Mouse (Mus musculus): ENCODE measurements around the gene Rbx1. TPM values are rescaled to one million over a fixed set of nuclear protein-coding genes. Genes with fewer than 3 reads are reported as not detected.
"Not testable (repeated sequence)": the region's sequence is repeated elsewhere in the genome, so short reads cannot be mapped to it uniquely, and the experiment has no call there.

Gene Rbx1
- polyA plus RNA-seq (2016; fragmentation: Nextera tagmentation; extraction: Ambion mirVana), result 622 and 639 TPM in 2 replicates

DNA sequence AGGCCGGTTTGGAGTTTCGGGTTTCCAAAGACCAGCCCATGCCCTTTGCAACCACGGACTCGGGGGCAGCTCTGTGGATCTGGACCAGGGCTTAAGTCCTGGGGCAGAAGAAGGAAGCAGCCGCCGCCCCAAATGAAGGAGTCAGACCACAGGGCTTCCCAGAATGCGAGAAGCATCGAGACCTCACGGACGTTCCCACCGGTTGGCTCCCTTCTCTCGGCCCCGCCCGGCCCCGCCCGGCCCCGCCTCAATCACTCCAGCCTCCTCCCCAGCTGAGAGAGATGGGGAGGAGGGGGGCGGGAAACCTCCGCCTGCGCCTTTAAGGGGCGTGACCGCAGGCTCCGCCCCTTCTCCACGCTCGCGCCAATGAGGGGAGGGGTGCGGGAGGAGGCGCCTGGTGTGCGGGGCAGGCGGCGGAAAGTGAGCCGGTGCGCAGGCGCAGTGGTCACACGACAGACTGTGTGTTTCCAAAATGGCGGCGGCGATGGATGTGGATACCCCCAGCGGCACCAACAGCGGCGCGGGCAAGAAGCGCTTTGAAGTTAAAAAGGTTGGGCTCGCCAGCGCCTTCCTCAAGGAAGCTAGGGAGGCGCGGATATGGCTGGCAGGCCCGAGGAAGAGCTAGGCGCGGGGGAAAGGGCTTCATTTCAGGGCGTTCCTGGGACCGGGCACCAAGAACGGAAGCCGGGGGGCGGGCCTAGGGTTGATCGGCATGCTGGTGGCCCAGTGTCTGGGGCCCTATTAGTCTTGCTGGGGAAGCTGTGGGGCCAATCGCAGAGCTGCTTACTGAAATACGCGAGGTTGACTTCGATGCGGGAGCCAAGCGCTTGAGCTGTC lies at the start of gene Rbx1:
Gene Rbx1 (plus strand): TSS at position 396 of the 837 bp plus-strand sequence.
- Histone ChIP-seq H3K27ac (peak within 1 kb of the TSS; percentile 95), H3K27me3 (ENCODE audit: insufficient read depth, poor library complexity, severe bottlenecking) (no peaks in the 10 kb centered on the region), H3K9me3 (peaks cover 11% of the 10 kb centered on the region; the same call in 1 of the 2 replicates), H3K36me3 (peaks cover 31% of the 10 kb centered on the region), H3K4me1 (replicated peaks) (peaks cover 22% of the 10 kb centered on the region), H3K4me3 (peak within 1 kb of the TSS; percentile 76)
- DNase-seq (ENCODE audit: low spot score), result peak; percentile 99
- 1% methylated on average over 62 of the region's 62 CpGs for WGBS

DNA sequence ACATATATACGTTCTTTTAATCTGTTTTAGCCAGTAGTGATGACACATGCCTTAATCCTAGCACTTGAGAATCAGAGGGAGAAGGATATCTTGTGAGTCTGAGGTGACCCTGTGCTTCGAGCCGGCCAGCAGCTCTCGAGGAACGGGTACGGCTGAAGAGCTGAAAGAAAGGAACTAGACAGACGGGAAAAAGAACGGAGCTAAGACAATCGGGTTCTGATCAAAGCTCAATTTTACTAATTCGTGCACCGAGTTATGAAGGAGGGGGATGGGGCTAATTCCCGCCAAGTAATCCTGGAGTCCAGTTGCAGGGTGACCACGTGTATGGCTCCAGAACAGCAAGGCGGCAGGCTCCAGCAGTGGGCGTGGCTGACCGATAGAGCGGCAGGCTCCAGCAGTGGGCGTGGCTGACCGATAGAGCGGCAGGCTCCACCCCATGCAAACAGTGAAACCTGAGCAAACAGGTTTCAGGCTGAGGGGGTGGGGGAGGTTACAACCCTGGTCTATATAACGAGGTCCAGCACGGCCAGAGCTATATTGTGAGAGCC lies 49.3 kb upstream of the Rbx1 start:
- 13% methylated on average over 22 of the region's 22 CpGs for WGBS
- peak; percentile 73 for DNase-seq (ENCODE audit: low spot score)
- not testable (repeated sequence) for H3K27me3 ChIP-seq (ENCODE audit: insufficient read depth, poor library complexity, severe bottlenecking); H3K36me3 ChIP-seq; H3K9me3 ChIP-seq; H3K4me1 ChIP-seq (replicated peaks)
- peak overlapping the region; percentile 40 for H3K27ac ChIP-seq
- peak overlapping the region; percentile 31 for H3K4me3 ChIP-seq

GRCm38 (mm10) chr15:81418065-81418464 lies 48.0 kb upstream of the Rbx1 start:
- Histone ChIP-seq H3K27ac (no peak overlapping the region), H3K4me1 (replicated peaks) (peaks cover 7% of the 10 kb centered on the region), H3K36me3 (peaks cover 10% of the 10 kb centered on the region; the same call in 1 of the 2 replicates), H3K4me3 (no peak overlapping the region), H3K27me3 (ENCODE audit: insufficient read depth, poor library complexity, severe bottlenecking) (no peaks in the 10 kb centered on the region), H3K9me3 (no peaks in the 10 kb centered on the region)
- DNase-seq (ENCODE audit: low spot score), result no peak
- 84% methylated on average over 4 of the region's 4 CpGs for WGBS

- H3K4me3 ChIP-seq, result no peak overlapping the region
- H3K36me3 ChIP-seq, result peaks cover 8% of the 10 kb centered on the region
- no peaks in the 10 kb centered on the region for H3K9me3 ChIP-seq
- H3K27ac ChIP-seq, result no peak overlapping the region
- WGBS, result 89% methylated on average over 1 of the region's 1 CpGs
- H3K4me1 ChIP-seq (replicated peaks), result peaks cover 7% of the 10 kb centered on the region
- H3K27me3 ChIP-seq (ENCODE audit: insufficient read depth, poor library complexity, severe bottlenecking), result no peaks in the 10 kb centered on the region
- DNase-seq (ENCODE audit: low spot score), result no peak
Observed at GRCm38 (mm10) chr15:81421454-81421853, 44.6 kb upstream of the Rbx1 start.

GRCm38 (mm10) chr15:81422156-81422681 lies 43.9 kb upstream of the Rbx1 start:
- Histone ChIP-seq H3K36me3 (peaks cover 10% of the 10 kb centered on the region), H3K9me3 (no peaks in the 10 kb centered on the region), H3K4me3 (no peak overlapping the region), H3K27ac (no peak overlapping the region), H3K27me3 (ENCODE audit: insufficient read depth, poor library complexity, severe bottlenecking) (no peaks in the 10 kb centered on the region), H3K4me1 (replicated peaks) (no peaks in the 10 kb centered on the region)
- 90% methylated on average over 7 of the region's 7 CpGs for WGBS
- DNase-seq (ENCODE audit: low spot score), result no peak

DNA sequence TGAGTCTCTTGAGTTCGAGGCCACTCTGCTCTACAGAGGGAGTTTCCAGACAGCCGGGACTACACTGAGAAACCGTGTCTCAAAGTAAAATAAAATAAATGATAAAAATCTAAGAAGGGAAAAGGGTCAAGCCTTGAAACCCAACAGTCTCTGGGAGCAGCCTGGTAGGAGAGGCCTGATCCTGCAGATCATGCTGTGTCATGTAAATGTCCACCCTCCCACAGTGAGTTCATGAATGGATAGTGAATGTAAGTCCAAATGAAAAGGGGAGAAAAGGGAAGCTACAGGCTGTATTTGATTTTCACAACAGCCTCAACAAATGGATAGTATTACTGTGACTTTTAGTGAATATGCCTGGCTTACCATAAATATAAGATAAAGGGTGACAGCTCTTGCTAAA lies 40.8 kb upstream of the Rbx1 start:
- Histone ChIP-seq H3K27me3 (ENCODE audit: insufficient read depth, poor library complexity, severe bottlenecking) (no peaks in the 10 kb centered on the region), H3K4me1 (replicated peaks) (no peaks in the 10 kb centered on the region), H3K9me3 (no peaks in the 10 kb centered on the region), H3K27ac (no peak overlapping the region), H3K36me3 (peaks cover 24% of the 10 kb centered on the region), H3K4me3 (no peak overlapping the region)
- WGBS, result 82% methylated on average over 3 of the region's 3 CpGs
- no peak for DNase-seq (ENCODE audit: low spot score)

DNA sequence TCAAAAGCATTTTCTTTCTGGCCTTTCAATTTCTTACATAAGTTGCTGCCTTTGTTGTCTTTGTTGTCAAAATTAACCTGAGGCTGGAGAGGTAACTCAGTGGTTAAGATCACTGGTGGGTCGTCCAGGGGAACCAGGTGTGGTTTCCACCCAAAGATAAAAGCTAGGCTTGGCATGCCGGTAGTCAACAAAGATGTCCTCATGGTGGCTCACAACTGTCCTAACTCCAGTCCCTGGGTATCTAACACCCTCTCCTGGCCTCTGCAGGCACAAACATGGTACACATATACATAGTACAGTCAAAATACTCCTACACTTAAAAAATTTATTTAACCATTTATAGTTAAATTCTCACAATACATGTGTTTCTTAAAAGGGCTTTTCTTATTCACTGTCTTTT lies 38.1 kb upstream of the Rbx1 start:
- Histone ChIP-seq H3K27me3 (ENCODE audit: insufficient read depth, poor library complexity, severe bottlenecking) (no peaks in the 10 kb centered on the region), H3K27ac (no peak overlapping the region), H3K4me1 (replicated peaks) (no peaks in the 10 kb centered on the region), H3K36me3 (peaks cover 46% of the 10 kb centered on the region), H3K4me3 (no peak overlapping the region), H3K9me3 (no peaks in the 10 kb centered on the region)
- WGBS, result 95% methylated on average over 2 of the region's 2 CpGs
- DNase-seq (ENCODE audit: low spot score), result no peak

DNA sequence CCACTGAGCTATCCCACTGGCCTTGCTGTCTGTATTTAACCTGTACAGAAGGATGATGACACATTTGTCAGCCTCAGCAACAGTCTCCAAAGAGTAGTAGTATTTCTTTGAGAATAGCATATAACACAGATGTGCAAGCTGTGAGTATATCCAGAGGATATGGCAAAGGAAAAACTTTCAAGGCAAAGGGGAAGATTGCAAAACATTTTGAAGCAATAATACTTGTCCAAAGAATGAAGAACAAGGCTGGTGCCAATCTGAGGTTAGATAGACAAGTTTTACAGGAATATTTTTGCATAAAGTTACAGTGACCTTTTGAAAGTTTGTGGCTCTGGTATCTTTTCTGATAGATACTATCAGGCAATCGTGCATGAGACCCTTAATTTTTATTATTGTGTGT lies 34.9 kb upstream of the Rbx1 start:
- H3K9me3 ChIP-seq, result no peaks in the 10 kb centered on the region
- no peaks in the 10 kb centered on the region for H3K27me3 ChIP-seq (ENCODE audit: insufficient read depth, poor library complexity, severe bottlenecking)
- no peaks in the 10 kb centered on the region for H3K4me1 ChIP-seq (replicated peaks)
- H3K36me3 ChIP-seq, result peaks cover 51% of the 10 kb centered on the region
- 93% methylated on average over 1 of the region's 1 CpGs for WGBS
- DNase-seq (ENCODE audit: low spot score), result no peak
- H3K27ac ChIP-seq, result no peak overlapping the region
- no peak overlapping the region for H3K4me3 ChIP-seq

DNA sequence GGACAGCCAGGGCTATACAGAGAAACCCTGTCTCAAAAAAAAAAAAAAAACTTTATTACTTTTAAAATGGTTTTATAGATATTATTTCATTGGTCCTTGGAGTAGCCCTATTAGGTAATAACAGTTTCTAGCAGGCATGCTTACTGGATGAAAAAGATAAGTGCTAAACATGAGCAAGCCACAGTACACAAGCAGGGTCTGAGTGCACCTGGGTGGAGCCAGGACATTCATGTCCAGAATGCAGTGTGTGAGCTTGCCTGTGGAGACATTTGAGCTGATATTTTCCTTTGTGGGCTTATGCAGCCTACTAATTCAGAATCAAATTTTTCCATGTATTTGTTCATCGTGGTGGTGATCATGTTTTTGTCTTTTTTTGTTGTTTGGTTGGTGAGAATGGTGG lies 27.8 kb upstream of the Rbx1 start:
- Histone ChIP-seq H3K27me3 (ENCODE audit: insufficient read depth, poor library complexity, severe bottlenecking) (no peaks in the 10 kb centered on the region), H3K4me3 (no peak overlapping the region), H3K27ac (no peak overlapping the region), H3K9me3 (no peaks in the 10 kb centered on the region), H3K4me1 (replicated peaks) (no peaks in the 10 kb centered on the region), H3K36me3 (peaks cover 48% of the 10 kb centered on the region)
- DNase-seq (ENCODE audit: low spot score), result no peak
- 90% methylated on average over 1 of the region's 1 CpGs for WGBS

- H3K4me3 ChIP-seq, result no peak overlapping the region
- no peaks in the 10 kb centered on the region for H3K4me1 ChIP-seq (replicated peaks)
- no peak for DNase-seq (ENCODE audit: low spot score)
- no peaks in the 10 kb centered on the region for H3K9me3 ChIP-seq
- peaks cover 50% of the 10 kb centered on the region for H3K36me3 ChIP-seq
- no peaks in the 10 kb centered on the region for H3K27me3 ChIP-seq (ENCODE audit: insufficient read depth, poor library complexity, severe bottlenecking)
- no peak overlapping the region for H3K27ac ChIP-seq
Observed at GRCm38 (mm10) chr15:81439236-81439635, 26.9 kb upstream of the Rbx1 start.

DNA sequence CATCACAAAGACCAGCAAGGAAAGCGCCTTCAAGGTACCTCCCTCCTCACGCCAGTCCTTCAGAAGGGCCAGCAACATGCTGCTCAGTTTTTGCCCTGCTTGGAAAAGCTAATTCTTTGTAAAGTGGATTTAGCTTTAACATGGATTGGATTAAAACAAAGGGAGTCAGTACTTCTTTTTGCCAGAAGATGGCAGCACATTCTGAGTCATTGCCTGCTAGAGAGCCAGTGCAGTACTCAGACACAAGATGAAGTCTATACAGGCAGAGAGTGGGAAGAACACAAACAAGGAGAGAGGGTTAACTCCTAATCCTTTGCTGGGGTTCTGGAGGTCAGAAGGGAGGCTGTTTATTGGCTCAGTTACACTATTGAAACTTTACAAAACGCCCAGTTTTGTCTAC lies 17.6 kb upstream of the Rbx1 start:
- Histone ChIP-seq H3K27ac (no peak overlapping the region), H3K27me3 (ENCODE audit: insufficient read depth, poor library complexity, severe bottlenecking) (no peaks in the 10 kb centered on the region), H3K4me1 (replicated peaks) (no peaks in the 10 kb centered on the region), H3K36me3 (peaks cover 58% of the 10 kb centered on the region), H3K4me3 (no peak overlapping the region), H3K9me3 (no peaks in the 10 kb centered on the region)
- DNase-seq (ENCODE audit: low spot score), result peak; percentile 42
- WGBS, result 58% methylated on average over 3 of the region's 3 CpGs

- Histone ChIP-seq H3K4me3 (no peak overlapping the region), H3K27ac (no peak overlapping the region), H3K9me3 (peaks cover 11% of the 10 kb centered on the region; the same call in 1 of the 2 replicates), H3K36me3 (peaks cover 14% of the 10 kb centered on the region), H3K27me3 (ENCODE audit: insufficient read depth, poor library complexity, severe bottlenecking) (no peaks in the 10 kb centered on the region), H3K4me1 (replicated peaks) (peaks cover 8% of the 10 kb centered on the region)
- 83% methylated on average over 7 of the region's 7 CpGs for WGBS
- DNase-seq (ENCODE audit: low spot score), result no peak
Observed at GRCm38 (mm10) chr15:81461523-81461922, 4.6 kb upstream of the Rbx1 start.

DNA sequence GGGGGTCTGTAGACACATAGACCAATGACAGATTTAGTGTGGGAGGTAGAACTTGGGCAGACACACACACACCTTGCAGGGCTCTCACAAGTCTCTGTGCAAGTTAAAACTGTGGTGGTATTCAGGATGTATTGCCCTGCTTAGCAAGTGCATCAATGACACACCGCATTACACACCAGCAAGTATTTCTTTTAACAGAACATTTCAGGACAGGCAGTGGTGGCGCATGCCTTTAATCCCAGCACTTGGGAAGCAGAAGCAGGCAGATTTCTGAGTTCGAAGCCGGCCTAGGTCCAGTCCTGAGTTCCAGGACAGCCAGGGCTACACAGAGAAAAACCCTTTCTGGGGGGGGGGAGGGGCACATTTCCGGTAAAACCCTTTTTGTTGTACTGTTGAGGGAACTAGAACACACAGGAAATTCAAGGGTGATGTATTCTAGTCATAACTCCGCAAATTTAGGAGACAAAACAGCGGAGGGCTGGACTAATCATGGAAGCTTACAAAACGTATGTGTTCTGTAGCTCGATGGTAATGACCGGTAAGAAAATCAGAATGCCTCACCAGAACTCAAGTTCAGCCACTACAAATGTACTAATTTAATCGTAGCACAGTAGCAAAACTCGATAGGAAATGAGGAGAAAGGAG lies 958 bp upstream of the Rbx1 start:
- Histone ChIP-seq H3K36me3 (peaks cover 24% of the 10 kb centered on the region), H3K4me3 (peak overlapping the region; percentile 76), H3K4me1 (replicated peaks) (peaks cover 22% of the 10 kb centered on the region), H3K9me3 (peaks cover 11% of the 10 kb centered on the region; the same call in 1 of the 2 replicates), H3K27ac (peak overlapping the region; percentile 95), H3K27me3 (ENCODE audit: insufficient read depth, poor library complexity, severe bottlenecking) (no peaks in the 10 kb centered on the region)
- no peak for DNase-seq (ENCODE audit: low spot score)
- WGBS, result 82% methylated on average over 12 of the region's 12 CpGs
